In genomic region chr7:99155311-99156289, GRCm38 (mm10) we compare ENCODE assay signal across 8 mouse cellular contexts. TPM values are rescaled to one million over a fixed set of nuclear protein-coding genes. Genes with fewer than 3 reads are reported as not detected.
A peak's percentile ranks its signal among the peaks of the same experiment; 100 is the strongest.
DNase-seq lines count a peak whose midpoint lies in the region; ATAC-seq lines count a peak whose summit lies in the region.

No protein-coding gene starts in this region.

- peak overlapping the region; percentile 46 to 57 for H3K27ac ChIP-seq in heart, embryonic 14.5 days (replicated peaks in 1 of 2; ENCODE audit: control insufficient read depth in 1 of 2, insufficient read depth in 1 of 2, low read depth in 2 of 2, low read length in 2 of 2)
- peak overlapping the region; percentile 80 for H3K27ac ChIP-seq in limb, embryonic 10.5 days
- H3K27ac ChIP-seq in midbrain, embryonic 13.5 days, result no peak overlapping the region

- peak; percentile 48 for DNase-seq in 3134 (ENCODE audit: extremely low read depth, insufficient read length, low spot score)
- peak; percentile 65 for DNase-seq in adrenal gland, postnatal 14 days
- DNase-seq in limb, embryonic 10.5 days (ENCODE audit: low spot score), result peak; percentile 82
- no peak for DNase-seq in c-Kit-positive CD71-positive TER-119-positive erythroid progenitor cells, embryonic 14.5 days (ENCODE audit: low spot score)
- no peak for DNase-seq in left cerebral cortex, adult 18-20 months (ENCODE audit: low spot score in 2 of 2)
- no peak for DNase-seq in cerebellum, adult 9-11 months

- H3K36me3 ChIP-seq in heart, embryonic 14.5 days (ENCODE audit: control insufficient read depth, insufficient read depth, low read length), result no peaks in the 10 kb centered on the region
- no peaks in the 10 kb centered on the region for H3K36me3 ChIP-seq in limb, embryonic 10.5 days
- no peaks in the 10 kb centered on the region for H3K36me3 ChIP-seq in midbrain, embryonic 13.5 days

- H3K4me3 ChIP-seq in heart, embryonic 14.5 days (ENCODE audit: control insufficient read depth in 1 of 2, insufficient read depth in 1 of 2, low read depth in 1 of 2, low read length in 2 of 2), result peak overlapping the region; percentile 14 to 24
- peak overlapping the region; percentile 37 for H3K4me3 ChIP-seq in limb, embryonic 10.5 days
- H3K4me3 ChIP-seq in midbrain, embryonic 13.5 days (replicated peaks), result peak overlapping the region; percentile 20; the same call in 1 of the 2 replicates

- no peaks in the 10 kb centered on the region for H3K9me3 ChIP-seq in heart, embryonic 14.5 days (ENCODE audit: control insufficient read depth, low read length)
- H3K9me3 ChIP-seq in limb, embryonic 10.5 days (replicated peaks), result no peaks in the 10 kb centered on the region
- no peaks in the 10 kb centered on the region for H3K9me3 ChIP-seq in midbrain, embryonic 13.5 days

- H3K27me3 ChIP-seq in heart, embryonic 14.5 days (ENCODE audit: control insufficient read depth, insufficient read depth, low read length), result no peaks in the 10 kb centered on the region
- no peaks in the 10 kb centered on the region for H3K27me3 ChIP-seq in limb, embryonic 10.5 days (ENCODE audit: low read depth, poor library complexity, severe bottlenecking)
- H3K27me3 ChIP-seq in midbrain, embryonic 13.5 days, result no peaks in the 10 kb centered on the region

- H3K4me1 ChIP-seq in heart, embryonic 14.5 days (ENCODE audit: control insufficient read depth in 2 of 2, insufficient read depth in 2 of 2, low read length in 2 of 2), result peaks cover 12 to 17% of the 10 kb centered on the region in 2 experiments
- H3K4me1 ChIP-seq in limb, embryonic 10.5 days, result peaks cover 28% of the 10 kb centered on the region
- H3K4me1 ChIP-seq in midbrain, embryonic 13.5 days (replicated peaks), result peaks cover 14% of the 10 kb centered on the region

- peak overlapping the region; percentile 66 for H3K4me2 ChIP-seq in heart, embryonic 14.5 days (ENCODE audit: low read length)
- H3K4me2 ChIP-seq in midbrain, embryonic 13.5 days (replicated peaks), result peak overlapping the region; percentile 41

- WGBS in heart, embryonic 14.5 days, result 4% methylated on average over 17 of the region's 17 CpGs
- WGBS in limb, embryonic 10.5 days, result 22% methylated on average over 17 of the region's 17 CpGs
- WGBS in midbrain, embryonic 13.5 days, result 24% methylated on average over 17 of the region's 17 CpGs

- H3K9ac ChIP-seq in heart, embryonic 14.5 days (ENCODE audit: low read length), result peak overlapping the region; percentile 60
- H3K9ac ChIP-seq in midbrain, embryonic 13.5 days (replicated peaks), result peak overlapping the region; percentile 34; the same call in 1 of the 2 replicates

- peak; percentile 64; the same call in 1 of the 2 replicates for ATAC-seq in heart, embryonic 14.5 days (ENCODE audit: insufficient number of reproducible peaks, insufficient read depth, low FRiP score, low read depth)
- peak; percentile 74 for ATAC-seq in midbrain, embryonic 13.5 days

RNA-seq across cellular contexts. Expression of gene Uvrag, which starts 14.7 kb away (rescaled TPM):
- 33.7 and 42.3 TPM in 2 replicates for total RNA-seq in adrenal gland, postnatal 14 days (2021)
- polyA plus RNA-seq in heart, embryonic 14.5 days (2014; fragmentation: Nextera tagmentation; extraction: Ambion mirVana), result 18.9 and 19.1 TPM in 2 replicates
- polyA plus RNA-seq in limb, embryonic 10.5 days (2016; fragmentation: Nextera tagmentation; extraction: Ambion mirVana), result 10.5 and 12.0 TPM in 2 replicates
- polyA plus RNA-seq in midbrain, embryonic 13.5 days (2015; fragmentation: Nextera tagmentation; extraction: Ambion mirVana), result 13.1 and 16.3 TPM in 2 replicates
- 10 to 100 TPM; 51.7 to 56.8 TPM for total RNA-seq in left cerebral cortex, adult 18-20 months (2021)

RNA-seq across cellular contexts. Expression of gene Dgat2, which starts 26.9 kb away (rescaled TPM):
- 831 and 917 TPM in 2 replicates for total RNA-seq in adrenal gland, postnatal 14 days (2021)
- polyA plus RNA-seq in heart, embryonic 14.5 days (2014; fragmentation: Nextera tagmentation; extraction: Ambion mirVana), result 19.8 and 22.3 TPM in 2 replicates
- 14.2 and 15.0 TPM in 2 replicates for polyA plus RNA-seq in limb, embryonic 10.5 days (2016; fragmentation: Nextera tagmentation; extraction: Ambion mirVana)
- polyA plus RNA-seq in midbrain, embryonic 13.5 days (2015; fragmentation: Nextera tagmentation; extraction: Ambion mirVana), result 11.1 and 12.8 TPM in 2 replicates
- total RNA-seq in left cerebral cortex, adult 18-20 months (2021), result 10 to 100 TPM; 57.5 to 63.0 TPM

Comparison
In these comparisons a context has a peak if more than half of its experiments do, and no peak if none do; other contexts are left out.
1. DNase-seq: peak in 3134 (single experiment), adrenal gland, postnatal 14 days (single experiment) and limb, embryonic 10.5 days (single experiment); none in c-Kit-positive CD71-positive TER-119-positive erythroid progenitor cells, embryonic 14.5 days (single experiment), left cerebral cortex, adult 18-20 months (0 of 2) and cerebellum, adult 9-11 months (single experiment).
2. Peak in every context shown above with its lines, with median percentiles within 50 percentile points of each other: H3K4me3 ChIP-seq.